Mouse (Mus musculus) ES-E14 (cell line): Measurements from ENCODE around the gene Srebf1.

Experiments
- CHD2 ChIP-seq: IDR thresholded peaks from 2 replicates; pipeline ENCODE4 v1.6.1; 2014; ENCODE audit warnings: mild to moderate bottlenecking, low read depth, low read length, inconsistent platforms
- MAFK ChIP-seq: IDR thresholded peaks from 2 replicates; pipeline ENCODE4 v1.6.1; 2014; ENCODE audit warnings: mild to moderate bottlenecking, low read depth, low read length, inconsistent platforms; ENCODE audit not compliant: insufficient read depth
- ZC3H11A ChIP-seq: IDR thresholded peaks from 2 replicates; pipeline ENCODE4 v1.6.1; 2012; ENCODE audit warnings: low read depth, mild to moderate bottlenecking, inconsistent platforms, low read length, borderline replicate concordance
- ZNF384 ChIP-seq: IDR thresholded peaks from 2 replicates; pipeline ENCODE4 v1.6.1; 2012; ENCODE audit warnings: low read depth, low read length, inconsistent platforms

DNA sequence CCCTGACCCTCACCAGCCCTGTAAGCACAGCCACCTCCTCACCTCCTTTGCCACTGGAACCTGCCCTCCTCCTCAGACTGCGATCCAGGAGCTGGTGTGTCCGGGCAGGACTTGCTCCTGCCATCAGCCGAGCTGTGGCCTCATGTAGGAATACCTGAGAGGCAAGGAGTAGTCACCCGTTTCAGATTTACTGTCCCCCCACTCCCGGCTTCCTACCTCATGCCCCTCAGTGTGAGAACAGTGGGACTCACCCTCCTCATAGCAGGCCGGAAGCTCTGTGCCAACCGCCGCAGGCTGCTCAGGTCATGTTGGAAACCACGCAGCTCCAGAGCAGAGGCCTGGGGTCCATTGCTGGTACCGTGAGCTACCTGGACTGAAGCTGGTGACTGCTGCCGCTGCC is 22.0 kb downstream of the Srebf1 start:
- no peak for TF ChIP-seq MAFK
- no peak for TF ChIP-seq ZNF384
- TF ChIP-seq CHD2, result no peak
- TF ChIP-seq ZC3H11A, result no peak
